Mouse (Mus musculus): ENCODE measurements around the gene Gm10112. TPM values are rescaled to one million over a fixed set of nuclear protein-coding genes. Genes with fewer than 3 reads are reported as not detected.

Gene Gm10112
- polyA plus RNA-seq (2012; ENCODE audit: low replicate concordance), result not detected in 2 replicates

DNA sequence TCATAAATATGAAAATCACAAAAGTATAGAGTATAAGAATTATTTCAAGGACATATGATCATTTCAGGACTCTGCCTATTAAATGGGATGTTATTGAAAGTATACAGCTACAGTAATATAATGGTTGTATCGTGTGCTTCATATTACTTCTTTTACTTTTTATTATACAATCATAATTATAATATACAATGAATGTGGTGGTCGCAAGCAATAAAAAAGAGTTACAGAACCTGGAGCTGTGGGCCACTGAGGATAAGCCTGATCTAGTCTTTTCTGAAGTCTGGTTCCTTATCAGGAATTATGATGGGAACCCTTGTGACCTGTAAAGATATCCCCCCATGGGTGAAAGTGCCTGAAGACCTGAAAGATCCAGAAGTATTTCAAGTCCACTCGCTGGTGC, at the start of gene Gm10112:
Gene Gm10112, plus strand, starts transcription at position 301 of the 400 bp plus-strand sequence.

Other genes starting within 250 kb of the Gm10112 start
- not detected in 2 replicates for gene Cylc1, start 57.9 kb upstream of the Gm10112 start, polyA plus RNA-seq (2012; ENCODE audit: low replicate concordance)